Mouse (Mus musculus) heart, postnatal 10 days (tissue): Measurements from ENCODE around the gene Ano2. TPM values are rescaled to one million over a fixed set of nuclear protein-coding genes. Genes with fewer than 3 reads are reported as not detected.
A peak's percentile ranks its signal among the peaks of the same experiment; 100 is the strongest.

Source experiments
- DNase-seq, 2 experiments: peaks; one replicate each; pipeline ENCODE4 v3.0.0; 2021
- intact Hi-C: fragments of 180-260 bp; cut with DNase I; formaldehyde crosslinking; loops from one replicate; pipeline ENCODE4 v1.15.1; 2025
- total RNA-seq, 2 experiments: library from RNA; stranded (reverse); gene quantifications; 2 replicates each; pipeline ENCODE4 v1.2.3; 2021

Gene Ano2
- total RNA-seq, 2 experiments from 2014 or later, result not detected

GRCm38 (mm10) chr6:126033693-126034402, 343.6 kb downstream of the Ano2 start:
- no peak for DNase-seq
- intact Hi-C loops, result no loop called here

- no peak for DNase-seq
- intact Hi-C loops, result no loop called here
Measured at GRCm38 (mm10) chr6:126034403-126034724, 344.1 kb downstream of the Ano2 start.

GRCm38 (mm10) chr6:126034728-126035127, 344.5 kb downstream of the Ano2 start:
- intact Hi-C loops, result loop anchor here (5.0 kb wide), 2 partner anchors 32 to 133 kb away; partner anchors contain the start of gene Ntf3
- peak; percentile 67 to 70 for DNase-seq

GRCm38 (mm10) chr6:126035621-126036020, 345.4 kb downstream of the Ano2 start:
- intact Hi-C loops, result loop anchor here (5.0 kb wide), 2 partner anchors 33 to 132 kb away; partner anchors contain the start of gene Ntf3
- DNase-seq, result peak in 1 of 2 experiments; percentile 8

GRCm38 (mm10) chr6:126045931-126046330, 355.7 kb downstream of the Ano2 start:
- intact Hi-C loops, result no loop called here
- DNase-seq, result peak; percentile 13 to 27

- intact Hi-C loops, result no loop called here
- DNase-seq, result no peak
Measured at GRCm38 (mm10) chr6:126048206-126048605, 358.0 kb downstream of the Ano2 start.

GRCm38 (mm10) chr6:126053136-126053535, 362.9 kb downstream of the Ano2 start:
- no peak for DNase-seq
- intact Hi-C loops, result no loop called here

GRCm38 (mm10) chr6:126057706-126058105, 367.5 kb downstream of the Ano2 start:
- intact Hi-C loops, result no loop called here
- peak; percentile 17 to 18 for DNase-seq

- intact Hi-C loops, result no loop called here
Measured at GRCm38 (mm10) chr6:126080531-126080930, 390.3 kb downstream of the Ano2 start.

GRCm38 (mm10) chr6:126086321-126086950, 396.2 kb downstream of the Ano2 start:
- no peak for DNase-seq
- intact Hi-C loops, result no loop called here

More at GRCm38 (mm10) chr6:126080531-126080930, 390.3 kb downstream of the Ano2 start:
- DNase-seq, result no peak

- intact Hi-C loops, result no loop called here
- DNase-seq, result no peak
Measured at GRCm38 (mm10) chr6:126088489-126089265, 398.5 kb downstream of the Ano2 start.

Other genes starting within 250 kb of the Ano2 start
- gene Cd9, start 195.6 kb upstream of the Ano2 start, total RNA-seq, result 10 to 100 TPM; 77.7 to 79.8 TPM
- gene Vwf, start 143.6 kb upstream of the Ano2 start, total RNA-seq, result 10 to 100 TPM; 77.4 to 85.2 TPM